Mouse (Mus musculus): Measurements from ENCODE around the gene 4933405L10Rik. TPM values are rescaled to one million over a fixed set of nuclear protein-coding genes. Genes with fewer than 3 reads are reported as not detected.
A peak's percentile ranks its signal among the peaks of the same experiment; 100 is the strongest.

4933405L10Rik gene
- polyA plus RNA-seq, 1 experiment from 2014 or later: 0.31 TPM

DNA sequence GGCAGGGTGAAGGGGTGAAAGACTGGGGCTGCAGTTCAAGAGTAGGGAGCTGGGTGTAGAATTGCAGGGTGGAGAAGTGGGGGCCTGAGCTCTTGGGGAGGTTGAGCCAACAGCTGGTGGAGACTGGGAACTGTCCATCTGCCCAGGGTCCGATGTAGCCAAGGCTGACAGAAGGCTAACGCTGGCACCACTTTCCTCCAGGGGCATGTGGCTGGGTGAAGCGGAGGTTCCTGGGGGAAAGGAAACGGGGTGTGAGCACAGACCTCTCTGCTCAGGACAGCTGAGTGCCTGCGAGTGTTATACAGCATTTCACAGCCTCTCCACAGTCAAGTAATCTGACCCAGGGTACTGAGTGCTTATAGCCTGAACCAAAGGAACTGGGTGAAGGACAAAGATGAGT lies 8.7 kb upstream of the 4933405L10Rik start:
- Histone ChIP-seq H3K27ac (ENCODE audit: low read depth, low read length) (no peak overlapping the region), H3K4me1 (replicated peaks; ENCODE audit: control insufficient read depth, insufficient read depth, low read length) (peaks cover 4% of the 10 kb centered on the region)

GRCm38 (mm10) chr8:105699488-105700215 lies 7.8 kb upstream of the 4933405L10Rik start:
- H3K9ac ChIP-seq (ENCODE audit: low read depth, low read length): peak overlapping the region; percentile 65
- H3K4me3 ChIP-seq (ENCODE audit: low read depth, low read length): peak overlapping the region; percentile 73
- H3K27ac ChIP-seq (ENCODE audit: low read depth, low read length): no peak overlapping the region
- H3K9me3 ChIP-seq (ENCODE audit: control insufficient read depth, low read length): no peaks in the 10 kb centered on the region
- H3K36me3 ChIP-seq (ENCODE audit: control insufficient read depth, insufficient read depth, low read length): 0 out of 2 replicates have a peak, but pooled peaks cover 2% of the 10 kb centered on the region
- ATAC-seq (ENCODE audit: low FRiP score) (no peak), DNase-seq (ENCODE audit: low spot score) (no peak)
- H3K4me1 ChIP-seq (replicated peaks; ENCODE audit: control insufficient read depth, insufficient read depth, low read length): peaks cover 4% of the 10 kb centered on the region
- H3K27me3 ChIP-seq (ENCODE audit: control insufficient read depth, insufficient read depth, low read length): no peaks in the 10 kb centered on the region
- WGBS: 91% methylated on average over 11 of the region's 11 CpGs
- H3K4me2 ChIP-seq (replicated peaks; ENCODE audit: low read depth, low read length): peak overlapping the region; percentile 91

More for the DNA sequence above, 8.7 kb upstream of the 4933405L10Rik start:
- no peak overlapping the region for H3K4me2 ChIP-seq (replicated peaks; ENCODE audit: low read depth, low read length)
- 0 out of 2 replicates have a peak, but pooled peaks cover 2% of the 10 kb centered on the region for H3K36me3 ChIP-seq (ENCODE audit: control insufficient read depth, insufficient read depth, low read length)
- no peaks in the 10 kb centered on the region for H3K9me3 ChIP-seq (ENCODE audit: control insufficient read depth, low read length)
- H3K4me3 ChIP-seq (ENCODE audit: low read depth, low read length): no peak overlapping the region
- no peaks in the 10 kb centered on the region for H3K27me3 ChIP-seq (ENCODE audit: control insufficient read depth, insufficient read depth, low read length)
- DNase-seq (ENCODE audit: low spot score): no peak
- H3K9ac ChIP-seq (ENCODE audit: low read depth, low read length): no peak overlapping the region
- 93% methylated on average over 5 of the region's 5 CpGs for WGBS
- ATAC-seq (ENCODE audit: low FRiP score): no peak

- no peaks in the 10 kb centered on the region for H3K27me3 ChIP-seq (ENCODE audit: control insufficient read depth, insufficient read depth, low read length)
- WGBS: 0% methylated on average over 21 of the region's 21 CpGs
- DNase-seq (ENCODE audit: low spot score): no peak
- no peaks in the 10 kb centered on the region for H3K9me3 ChIP-seq (ENCODE audit: control insufficient read depth, low read length)
- 0 out of 2 replicates have a peak, but pooled peaks cover 2% of the 10 kb centered on the region for H3K36me3 ChIP-seq (ENCODE audit: control insufficient read depth, insufficient read depth, low read length)
- ATAC-seq (ENCODE audit: low FRiP score): peak; percentile 51
- H3K4me2 ChIP-seq (replicated peaks; ENCODE audit: low read depth, low read length): peak overlapping the region; percentile 91
- H3K4me1 ChIP-seq (replicated peaks; ENCODE audit: control insufficient read depth, insufficient read depth, low read length): no peaks in the 10 kb centered on the region; the same call in none of the 2 replicates
- H3K9ac ChIP-seq (ENCODE audit: low read depth, low read length): peak overlapping the region; percentile 65
- no peak overlapping the region for H3K27ac ChIP-seq (ENCODE audit: low read depth, low read length)
- peak overlapping the region; percentile 73 for H3K4me3 ChIP-seq (ENCODE audit: low read depth, low read length)
Observed at GRCm38 (mm10) chr8:105700566-105700965, 6.9 kb upstream of the 4933405L10Rik start.

DNA sequence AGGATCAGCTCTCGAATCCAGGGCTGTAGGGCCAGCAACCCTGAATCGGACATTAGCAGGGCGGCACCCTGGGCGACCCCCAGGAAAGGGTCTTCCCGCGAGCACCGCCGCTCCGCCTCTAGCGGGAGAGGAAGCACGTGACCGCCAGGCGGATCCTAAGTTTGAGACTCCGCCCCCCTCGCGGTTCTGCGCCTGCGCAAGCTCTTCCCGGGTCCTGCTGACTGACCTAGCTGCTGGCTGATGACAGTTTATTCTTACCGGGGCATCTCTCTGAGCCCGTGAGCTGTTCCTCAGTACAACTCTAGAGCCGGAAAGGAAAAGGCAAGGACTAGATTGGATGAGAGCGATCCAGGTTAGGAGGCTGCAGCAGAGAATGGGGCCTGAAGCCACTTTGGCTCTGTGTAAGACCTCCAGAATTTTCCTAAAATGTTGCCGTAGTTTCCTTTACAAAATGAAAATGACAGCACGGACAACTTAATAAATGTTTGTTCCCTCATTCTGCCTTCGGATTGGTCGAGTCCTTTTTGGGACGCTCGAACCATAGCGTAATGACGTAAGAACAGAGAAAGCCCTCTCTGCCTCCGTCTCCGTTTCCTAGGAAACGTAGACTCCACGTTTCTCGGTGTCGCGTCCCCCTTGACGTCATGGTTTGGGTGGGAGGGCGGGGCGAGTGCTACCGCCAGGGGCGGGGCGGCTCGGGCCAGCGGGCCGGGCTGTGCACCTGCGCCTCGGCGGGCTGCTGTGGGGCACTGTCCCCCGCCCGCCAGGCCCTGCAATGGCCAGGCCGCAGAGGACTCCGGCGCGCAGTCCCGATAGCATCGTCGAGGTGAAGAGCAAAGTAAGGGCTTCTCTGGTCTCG lies 6.3 kb upstream of the 4933405L10Rik start, which contains the start of the genes Acd and Pard6a:
Gene Acd (minus strand): TSS at position 137 of the 859 bp plus-strand sequence.
Gene Pard6a (plus strand): TSS at position 183 of the 859 bp plus-strand sequence.
- Histone ChIP-seq H3K36me3 (ENCODE audit: control insufficient read depth, insufficient read depth, low read length) (0 out of 2 replicates have a peak, but pooled peaks cover 2% of the 10 kb centered on the region), H3K4me1 (replicated peaks; ENCODE audit: control insufficient read depth, insufficient read depth, low read length) (no peaks in the 10 kb centered on the region; the same call in none of the 2 replicates), H3K9ac (ENCODE audit: low read depth, low read length) (peak within 1 kb of the TSS; percentile 68), H3K27ac (ENCODE audit: low read depth, low read length) (peak within 1 kb of the TSS; percentile 74), H3K9me3 (ENCODE audit: control insufficient read depth, low read length) (no peaks in the 10 kb centered on the region), H3K27me3 (ENCODE audit: control insufficient read depth, insufficient read depth, low read length) (no peaks in the 10 kb centered on the region), H3K4me3 (ENCODE audit: low read depth, low read length) (peak within 1 kb of the TSS; percentile 73), H3K4me2 (replicated peaks; ENCODE audit: low read depth, low read length) (peak within 1 kb of the TSS; percentile 91)
- peak; percentile 86 for ATAC-seq (ENCODE audit: low FRiP score)
- DNase-seq (ENCODE audit: low spot score): peak; percentile 99
- under 1% methylated on average over 58 of the region's 60 CpGs for WGBS

DNA sequence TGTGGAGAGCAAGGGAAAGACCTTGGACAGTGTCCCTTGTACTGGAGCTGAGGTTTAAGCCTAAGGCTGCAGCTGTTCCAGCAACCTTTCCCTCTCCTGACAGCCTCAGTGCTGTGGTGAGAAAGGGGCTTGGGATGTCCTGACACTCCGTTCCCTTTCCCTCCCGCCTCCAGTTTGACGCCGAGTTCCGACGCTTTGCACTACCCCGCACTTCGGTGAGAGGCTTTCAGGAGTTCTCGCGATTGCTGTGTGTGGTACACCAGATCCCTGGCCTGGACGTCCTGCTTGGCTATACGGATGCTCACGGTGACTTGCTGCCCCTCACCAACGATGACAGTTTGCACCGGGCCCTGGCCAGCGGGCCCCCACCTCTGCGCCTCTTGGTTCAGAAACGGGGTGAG lies 5.5 kb upstream of the 4933405L10Rik start:
- H3K9me3 ChIP-seq (ENCODE audit: control insufficient read depth, low read length): no peaks in the 10 kb centered on the region
- peak; percentile 43 for ATAC-seq (ENCODE audit: low FRiP score)
- H3K4me1 ChIP-seq (replicated peaks; ENCODE audit: control insufficient read depth, insufficient read depth, low read length): no peaks in the 10 kb centered on the region; the same call in none of the 2 replicates
- DNase-seq (ENCODE audit: low spot score): peak; percentile 50
- peak overlapping the region; percentile 73 for H3K4me3 ChIP-seq (ENCODE audit: low read depth, low read length)
- H3K4me2 ChIP-seq (replicated peaks; ENCODE audit: low read depth, low read length): peak overlapping the region; percentile 91
- peak overlapping the region; percentile 74 for H3K27ac ChIP-seq (ENCODE audit: low read depth, low read length)
- 39% methylated on average over 18 of the region's 18 CpGs for WGBS
- H3K36me3 ChIP-seq (ENCODE audit: control insufficient read depth, insufficient read depth, low read length): no peaks in the 10 kb centered on the region
- H3K27me3 ChIP-seq (ENCODE audit: control insufficient read depth, insufficient read depth, low read length): no peaks in the 10 kb centered on the region
- H3K9ac ChIP-seq (ENCODE audit: low read depth, low read length): peak overlapping the region; percentile 68

- no peaks in the 10 kb centered on the region for H3K36me3 ChIP-seq (ENCODE audit: control insufficient read depth, insufficient read depth, low read length)
- H3K9ac ChIP-seq (ENCODE audit: low read depth, low read length): no peak overlapping the region
- no peaks in the 10 kb centered on the region for H3K9me3 ChIP-seq (ENCODE audit: control insufficient read depth, low read length)
- no peaks in the 10 kb centered on the region for H3K27me3 ChIP-seq (ENCODE audit: control insufficient read depth, insufficient read depth, low read length)
- WGBS: 92% methylated on average over 24 of the region's 24 CpGs
- no peak overlapping the region for H3K4me3 ChIP-seq (ENCODE audit: low read depth, low read length)
- H3K4me2 ChIP-seq (replicated peaks; ENCODE audit: low read depth, low read length): no peak overlapping the region
- DNase-seq (ENCODE audit: low spot score) (no peak), ATAC-seq (ENCODE audit: low FRiP score) (no peak)
- H3K27ac ChIP-seq (ENCODE audit: low read depth, low read length): no peak overlapping the region
- no peaks in the 10 kb centered on the region; the same call in none of the 2 replicates for H3K4me1 ChIP-seq (replicated peaks; ENCODE audit: control insufficient read depth, insufficient read depth, low read length)
Observed at GRCm38 (mm10) chr8:105702731-105703415, 4.6 kb upstream of the 4933405L10Rik start.

GRCm38 (mm10) chr8:105704146-105704812 lies 3.2 kb upstream of the 4933405L10Rik start:
- no peaks in the 10 kb centered on the region for H3K9me3 ChIP-seq (ENCODE audit: control insufficient read depth, low read length)
- DNase-seq (ENCODE audit: low spot score): no peak
- no peaks in the 10 kb centered on the region; the same call in none of the 2 replicates for H3K4me1 ChIP-seq (replicated peaks; ENCODE audit: control insufficient read depth, insufficient read depth, low read length)
- no peak overlapping the region for H3K27ac ChIP-seq (ENCODE audit: low read depth, low read length)
- no peak overlapping the region for H3K9ac ChIP-seq (ENCODE audit: low read depth, low read length)
- no peaks in the 10 kb centered on the region for H3K36me3 ChIP-seq (ENCODE audit: control insufficient read depth, insufficient read depth, low read length)
- H3K4me3 ChIP-seq (ENCODE audit: low read depth, low read length): no peak overlapping the region
- 88% methylated on average over 34 of the region's 34 CpGs for WGBS
- no peak overlapping the region for H3K4me2 ChIP-seq (replicated peaks; ENCODE audit: low read depth, low read length)
- ATAC-seq (ENCODE audit: low FRiP score): no peak
- no peaks in the 10 kb centered on the region for H3K27me3 ChIP-seq (ENCODE audit: control insufficient read depth, insufficient read depth, low read length)

- Histone ChIP-seq H3K27me3 (ENCODE audit: control insufficient read depth, insufficient read depth, low read length) (no peaks in the 10 kb centered on the region), H3K9ac (ENCODE audit: low read depth, low read length) (no peak overlapping the region), H3K27ac (ENCODE audit: low read depth, low read length) (no peak overlapping the region), H3K4me2 (replicated peaks; ENCODE audit: low read depth, low read length) (no peak overlapping the region), H3K36me3 (ENCODE audit: control insufficient read depth, insufficient read depth, low read length) (no peaks in the 10 kb centered on the region), H3K9me3 (ENCODE audit: control insufficient read depth, low read length) (no peaks in the 10 kb centered on the region), H3K4me1 (replicated peaks; ENCODE audit: control insufficient read depth, insufficient read depth, low read length) (no peaks in the 10 kb centered on the region; the same call in none of the 2 replicates), H3K4me3 (ENCODE audit: low read depth, low read length) (no peak overlapping the region)
- WGBS: 93% methylated on average over 6 of the region's 6 CpGs
- no peak for DNase-seq (ENCODE audit: low spot score)
- no peak for ATAC-seq (ENCODE audit: low FRiP score)
Observed at GRCm38 (mm10) chr8:105704955-105705354, 2.5 kb upstream of the 4933405L10Rik start.

All from hindbrain, embryonic 11.5 days (tissue).